Mouse (Mus musculus): ENCODE measurements around the gene Bloc1s1. TPM values are rescaled to one million over a fixed set of nuclear protein-coding genes. Genes with fewer than 3 reads are reported as not detected.

The Bloc1s1 gene
- total and polyA plus RNA-seq, 2 experiments = 106 to 192 TPM

DNA sequence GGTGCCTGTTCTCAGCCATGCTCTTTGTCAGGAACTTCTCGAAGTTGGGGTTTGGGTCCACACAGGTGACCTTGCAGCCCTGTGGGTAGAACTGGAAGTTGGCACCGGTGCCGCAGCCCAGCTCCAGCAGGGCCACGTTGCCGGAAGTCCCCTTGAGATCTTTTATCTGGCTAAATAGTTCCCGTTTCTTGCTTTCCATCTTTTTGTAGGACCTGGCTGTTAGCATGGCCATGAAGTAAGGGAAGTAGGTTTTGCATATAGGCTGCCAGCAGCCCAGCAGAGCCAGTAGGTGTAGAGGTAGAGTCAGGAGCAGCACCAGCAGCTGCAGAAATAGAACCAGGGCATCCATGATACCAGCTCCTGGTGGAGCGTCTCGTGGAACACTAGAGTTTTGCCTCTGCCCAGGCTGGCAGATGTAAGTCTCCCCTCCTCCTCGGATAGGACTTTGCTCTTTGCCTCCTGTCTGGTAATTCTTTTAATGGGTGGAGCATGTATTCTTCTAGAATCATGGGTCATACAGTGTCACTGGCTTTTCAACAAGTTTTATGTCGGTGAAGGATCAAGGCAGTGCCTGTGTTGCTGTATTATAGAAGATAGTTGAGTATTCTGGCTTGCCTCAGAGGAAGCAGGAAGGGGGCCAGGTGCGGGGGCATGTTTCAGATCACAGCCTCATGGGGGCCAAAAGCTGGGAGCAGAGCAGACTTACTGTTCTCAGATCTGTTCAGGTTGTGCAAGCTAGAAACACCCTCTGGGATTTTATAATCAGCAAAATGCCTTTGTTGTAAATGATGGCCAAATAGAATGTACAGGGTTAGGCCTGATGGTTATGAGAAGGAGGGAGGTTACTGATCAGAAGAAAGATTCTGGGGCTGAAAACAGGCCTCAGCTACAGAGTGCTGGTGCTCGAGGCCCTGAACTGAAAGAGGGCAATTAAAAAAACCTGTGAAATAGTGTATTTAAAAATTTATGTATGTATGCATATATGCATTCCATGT, 37.1 kb upstream of the Bloc1s1 start, which contains the start of gene Mettl7b:
Gene Mettl7b (minus strand): TSS at position 399 of the 995 bp plus-strand sequence.
- 19% methylated on average over 12 of the region's 12 CpGs for WGBS
- Histone ChIP-seq H3K4me1 (ENCODE audit: control insufficient read depth, insufficient read depth, low read length) (peaks cover 34% of the 10 kb centered on the region), H3K79me2 (ENCODE audit: control insufficient read depth, insufficient read depth, low read length) (peaks cover 10% of the 10 kb centered on the region; the same call in 1 of the 2 replicates), H3K9ac (ENCODE audit: low read depth, low read length) (peak within 1 kb of the TSS; percentile 99), H3K27me3 (ENCODE audit: control insufficient read depth, insufficient read depth, low read length) (no peaks in the 10 kb centered on the region), H3K27ac (replicated peaks; ENCODE audit: insufficient read depth, low read depth, low read length) (peak within 1 kb of the TSS; percentile 100), H3K4me3 (ENCODE audit: insufficient read depth, low read depth, low read length) (peak within 1 kb of the TSS; percentile 90), H3K36me3 (ENCODE audit: control insufficient read depth, insufficient read depth, low read length) (peaks cover 12% of the 10 kb centered on the region; the same call in 1 of the 2 replicates)
- TF ChIP-seq CTCF (IDR thresholded peaks at IDR 0.05; ENCODE audit: low read depth, low read length) (no peak), POLR2A (IDR thresholded peaks at IDR 0.05; ENCODE audit: extremely low read depth, insufficient read depth, low read length) (peak; percentile 91)
- DNase-seq (ENCODE audit: extremely low read depth, low read depth, low spot score) = peak; percentile 99

DNA sequence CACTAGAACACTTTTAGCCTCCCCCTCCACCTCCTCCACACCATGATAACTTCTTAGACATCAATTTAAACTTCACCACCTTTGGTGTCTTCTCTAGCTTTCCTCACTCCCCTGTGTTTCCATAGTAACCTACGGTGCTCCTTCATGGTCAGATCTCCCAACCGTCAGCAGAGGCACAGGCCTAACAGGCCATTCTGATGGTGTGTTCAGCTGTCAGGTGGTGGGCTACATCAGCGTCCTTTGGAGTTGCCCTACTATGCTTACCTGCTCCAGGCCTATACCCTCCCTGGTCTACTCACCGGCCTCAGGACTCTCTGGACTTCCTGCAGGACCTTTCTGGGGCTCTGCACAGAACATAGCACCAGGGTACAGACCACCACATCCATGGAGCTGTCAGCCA, 36.3 kb upstream of the Bloc1s1 start:
- Histone ChIP-seq H3K4me3 (ENCODE audit: insufficient read depth, low read depth, low read length) (peak overlapping the region; percentile 90), H3K27ac (replicated peaks; ENCODE audit: insufficient read depth, low read depth, low read length) (peak overlapping the region; percentile 100), H3K36me3 (ENCODE audit: control insufficient read depth, insufficient read depth, low read length) (peaks cover 12% of the 10 kb centered on the region; the same call in 1 of the 2 replicates), H3K9ac (ENCODE audit: low read depth, low read length) (peak overlapping the region; percentile 99), H3K27me3 (ENCODE audit: control insufficient read depth, insufficient read depth, low read length) (no peaks in the 10 kb centered on the region), H3K4me1 (ENCODE audit: control insufficient read depth, insufficient read depth, low read length) (peaks cover 29% of the 10 kb centered on the region), H3K79me2 (ENCODE audit: control insufficient read depth, insufficient read depth, low read length) (peaks cover 10% of the 10 kb centered on the region; the same call in 1 of the 2 replicates)
- 14% methylated on average over 4 of the region's 4 CpGs for whole genome bisulfite sequencing
- TF ChIP-seq POLR2A (IDR thresholded peaks at IDR 0.05; ENCODE audit: extremely low read depth, insufficient read depth, low read length) = no peak
- no peak for TF ChIP-seq CTCF (IDR thresholded peaks at IDR 0.05; ENCODE audit: low read depth, low read length)
- DNase-seq (ENCODE audit: extremely low read depth, low read depth, low spot score) = no peak

- Histone ChIP-seq H3K79me2 (ENCODE audit: control insufficient read depth, insufficient read depth, low read length) (peaks cover 10% of the 10 kb centered on the region; the same call in 1 of the 2 replicates), H3K27ac (replicated peaks; ENCODE audit: insufficient read depth, low read depth, low read length) (peak overlapping the region; percentile 85), H3K27me3 (ENCODE audit: control insufficient read depth, insufficient read depth, low read length) (no peaks in the 10 kb centered on the region), H3K4me1 (ENCODE audit: control insufficient read depth, insufficient read depth, low read length) (peaks cover 18% of the 10 kb centered on the region), H3K9ac (ENCODE audit: low read depth, low read length) (peak overlapping the region; percentile 89), H3K36me3 (ENCODE audit: control insufficient read depth, insufficient read depth, low read length) (peaks cover 12% of the 10 kb centered on the region; the same call in 1 of the 2 replicates), H3K4me3 (ENCODE audit: insufficient read depth, low read depth, low read length) (peak overlapping the region; percentile 69)
- 0 out of 2 replicates have a peak, but pooled peaks have one; percentile 3 for TF ChIP-seq POLR2A (IDR thresholded peaks at IDR 0.05; ENCODE audit: extremely low read depth, insufficient read depth, low read length)
- no peak for TF ChIP-seq CTCF (IDR thresholded peaks at IDR 0.05; ENCODE audit: low read depth, low read length)
- 24% methylated on average over 10 of the region's 10 CpGs for WGBS
- DNase-seq (ENCODE audit: extremely low read depth, low read depth, low spot score) = peak; percentile 61
Measured at GRCm38 (mm10) chr10:128958340-128958739, 34.5 kb upstream of the Bloc1s1 start.

DNA sequence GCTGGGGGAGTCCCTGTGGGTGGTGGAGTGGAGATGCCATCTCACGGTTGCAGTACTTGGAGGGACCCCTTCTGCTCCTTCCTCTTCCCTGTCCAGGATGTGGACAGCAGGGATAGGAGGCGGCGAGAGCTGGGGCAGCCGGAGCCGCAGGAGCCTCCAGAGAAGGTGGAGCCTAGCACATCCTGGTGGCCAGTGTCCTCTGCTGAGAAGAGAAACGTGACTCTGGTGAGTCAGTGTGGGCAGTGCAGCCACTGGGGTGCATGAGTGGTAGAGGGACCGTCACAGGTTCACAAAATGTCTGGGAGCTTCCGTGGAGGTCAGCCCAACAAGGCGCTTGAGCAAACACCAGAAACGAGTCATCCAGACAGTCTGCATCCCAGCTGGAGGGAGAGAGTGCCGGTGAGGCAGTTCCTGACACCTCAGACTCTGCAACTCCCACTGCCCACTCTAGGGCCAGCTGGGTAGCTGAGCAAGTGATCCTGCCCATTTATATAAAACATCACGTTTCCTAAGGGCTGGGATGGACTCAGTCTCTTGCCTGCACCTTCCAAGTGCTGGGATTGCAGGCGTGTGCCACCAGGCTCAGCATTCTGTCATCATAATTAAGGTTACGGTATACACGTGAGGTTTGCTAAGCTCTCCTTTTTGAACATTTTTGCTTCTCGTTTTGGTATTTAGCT, 26.5 kb upstream of the Bloc1s1 start:
- no peak overlapping the region for H3K9ac ChIP-seq (ENCODE audit: low read depth, low read length)
- no peak overlapping the region for H3K27ac ChIP-seq (replicated peaks; ENCODE audit: insufficient read depth, low read depth, low read length)
- no peaks in the 10 kb centered on the region for H3K4me1 ChIP-seq (ENCODE audit: control insufficient read depth, insufficient read depth, low read length)
- TF ChIP-seq POLR2A (IDR thresholded peaks at IDR 0.05; ENCODE audit: extremely low read depth, insufficient read depth, low read length) (no peak), CTCF (IDR thresholded peaks at IDR 0.05; ENCODE audit: low read depth, low read length) (no peak)
- no peak for DNase-seq (ENCODE audit: extremely low read depth, low read depth, low spot score)
- no peak overlapping the region for H3K4me3 ChIP-seq (ENCODE audit: insufficient read depth, low read depth, low read length)
- no peaks in the 10 kb centered on the region for H3K27me3 ChIP-seq (ENCODE audit: control insufficient read depth, insufficient read depth, low read length)
- H3K79me2 ChIP-seq (ENCODE audit: control insufficient read depth, insufficient read depth, low read length) = no peaks in the 10 kb centered on the region
- H3K36me3 ChIP-seq (ENCODE audit: control insufficient read depth, insufficient read depth, low read length) = no peaks in the 10 kb centered on the region
- WGBS = 67% methylated on average over 16 of the region's 16 CpGs

- TF ChIP-seq CTCF (IDR thresholded peaks at IDR 0.05; ENCODE audit: low read depth, low read length) (no peak), POLR2A (IDR thresholded peaks at IDR 0.05; ENCODE audit: extremely low read depth, insufficient read depth, low read length) (no peak)
- H3K4me1 ChIP-seq (ENCODE audit: control insufficient read depth, insufficient read depth, low read length) = no peaks in the 10 kb centered on the region
Measured at GRCm38 (mm10) chr10:128947496-128947895, 23.7 kb upstream of the Bloc1s1 start.

More at GRCm38 (mm10) chr10:128947496-128947895, 23.7 kb upstream of the Bloc1s1 start:
- Histone ChIP-seq H3K36me3 (ENCODE audit: control insufficient read depth, insufficient read depth, low read length) (no peaks in the 10 kb centered on the region), H3K79me2 (ENCODE audit: control insufficient read depth, insufficient read depth, low read length) (no peaks in the 10 kb centered on the region), H3K27ac (replicated peaks; ENCODE audit: insufficient read depth, low read depth, low read length) (no peak overlapping the region), H3K4me3 (ENCODE audit: insufficient read depth, low read depth, low read length) (no peak overlapping the region), H3K9ac (ENCODE audit: low read depth, low read length) (no peak overlapping the region), H3K27me3 (ENCODE audit: control insufficient read depth, insufficient read depth, low read length) (no peaks in the 10 kb centered on the region)
- no peak for DNase-seq (ENCODE audit: extremely low read depth, low read depth, low spot score)
- WGBS = 87% methylated on average over 4 of the region's 4 CpGs
